ENCODE assay signal across 7 mouse cellular contexts in genomic region chr14:29721488-29722385, GRCm38 (mm10). TPM values are rescaled to one million over a fixed set of nuclear protein-coding genes. Genes with fewer than 3 reads are reported as not detected.
DNase-seq lines count a peak whose midpoint lies in the region; ATAC-seq lines count a peak whose summit lies in the region.

Gene Cacna2d3 (minus strand): TSS chr14:29721864.

- no peaks in the 10 kb centered on the region for H3K36me3 ChIP-seq in embryonic facial prominence, embryonic 15.5 days
- no peaks in the 10 kb centered on the region for H3K36me3 ChIP-seq in heart, embryonic 13.5 days
- no peaks in the 10 kb centered on the region for H3K36me3 ChIP-seq in kidney, embryonic 16.5 days (ENCODE audit: insufficient read depth, low read length)
- no peaks in the 10 kb centered on the region for H3K36me3 ChIP-seq in limb, embryonic 15.5 days

- H3K9me3 ChIP-seq in embryonic facial prominence, embryonic 15.5 days (replicated peaks) = no peaks in the 10 kb centered on the region
- H3K9me3 ChIP-seq in heart, embryonic 13.5 days = no peaks in the 10 kb centered on the region
- H3K9me3 ChIP-seq in kidney, embryonic 16.5 days (ENCODE audit: low read length) = no peaks in the 10 kb centered on the region
- no peaks in the 10 kb centered on the region for H3K9me3 ChIP-seq in limb, embryonic 15.5 days

- peak within 1 kb of the TSS; percentile 55 for H3K4me3 ChIP-seq in embryonic facial prominence, embryonic 15.5 days (replicated peaks)
- H3K4me3 ChIP-seq in heart, embryonic 13.5 days = peak within 1 kb of the TSS; percentile 76
- peak within 1 kb of the TSS; percentile 70 for H3K4me3 ChIP-seq in kidney, embryonic 16.5 days (ENCODE audit: low read length)
- H3K4me3 ChIP-seq in limb, embryonic 15.5 days = peak within 1 kb of the TSS; percentile 63

- peak within 1 kb of the TSS; percentile 78 for H3K27ac ChIP-seq in embryonic facial prominence, embryonic 15.5 days (replicated peaks)
- no peak within 1 kb of the TSS for H3K27ac ChIP-seq in heart, embryonic 13.5 days (replicated peaks)
- H3K27ac ChIP-seq in kidney, embryonic 16.5 days (ENCODE audit: low read length) = no peak within 1 kb of the TSS
- H3K27ac ChIP-seq in limb, embryonic 15.5 days = peak within 1 kb of the TSS; percentile 50

- peak within 1 kb of the TSS; percentile 62 for H3K9ac ChIP-seq in embryonic facial prominence, embryonic 15.5 days
- H3K9ac ChIP-seq in heart, embryonic 13.5 days = peak within 1 kb of the TSS; percentile 79
- H3K9ac ChIP-seq in kidney, embryonic 16.5 days (replicated peaks; ENCODE audit: low read length) = peak within 1 kb of the TSS; percentile 72
- peak within 1 kb of the TSS; percentile 57 for H3K9ac ChIP-seq in limb, embryonic 15.5 days

- peaks cover 35% of the 10 kb centered on the region for H3K4me1 ChIP-seq in embryonic facial prominence, embryonic 15.5 days
- H3K4me1 ChIP-seq in heart, embryonic 13.5 days = peaks cover 25% of the 10 kb centered on the region
- peaks cover 17% of the 10 kb centered on the region for H3K4me1 ChIP-seq in kidney, embryonic 16.5 days (ENCODE audit: insufficient read depth, low read length)
- H3K4me1 ChIP-seq in limb, embryonic 15.5 days = peaks cover 27% of the 10 kb centered on the region

- peak within 1 kb of the TSS; percentile 85 for H3K4me2 ChIP-seq in embryonic facial prominence, embryonic 15.5 days (replicated peaks)
- peak within 1 kb of the TSS; percentile 100 for H3K4me2 ChIP-seq in heart, embryonic 13.5 days
- peak within 1 kb of the TSS; percentile 100 for H3K4me2 ChIP-seq in kidney, embryonic 16.5 days (replicated peaks; ENCODE audit: low read depth, low read length)
- peak within 1 kb of the TSS; percentile 99 for H3K4me2 ChIP-seq in limb, embryonic 15.5 days

- peak; percentile 35 for DNase-seq in cerebellum, adult 11 months
- peak; percentile 59 for DNase-seq in neural tube, embryonic 10.5 days (ENCODE audit: extremely low spot score, low spot score)
- peak; percentile 52 for DNase-seq in urinary bladder, adult 2 months (ENCODE audit: low spot score)

- peaks cover 52% of the 10 kb centered on the region for H3K27me3 ChIP-seq in embryonic facial prominence, embryonic 15.5 days
- H3K27me3 ChIP-seq in heart, embryonic 13.5 days (replicated peaks) = peaks cover 94% of the 10 kb centered on the region
- H3K27me3 ChIP-seq in kidney, embryonic 16.5 days (ENCODE audit: insufficient read depth, low read length) = peaks cover 74% of the 10 kb centered on the region
- H3K27me3 ChIP-seq in limb, embryonic 15.5 days = peaks cover 81% of the 10 kb centered on the region

- WGBS in embryonic facial prominence, embryonic 15.5 days = under 1% methylated on average over 95 of the region's 109 CpGs
- under 1% methylated on average over 70 of the region's 109 CpGs for WGBS in heart, embryonic 13.5 days
- under 1% methylated on average over 52 of the region's 109 CpGs for WGBS in kidney, embryonic 16.5 days
- WGBS in limb, embryonic 15.5 days = under 1% methylated on average over 88 of the region's 109 CpGs

- ATAC-seq in embryonic facial prominence, embryonic 15.5 days (ENCODE audit: insufficient number of reproducible peaks, low FRiP score, low TSS enrichment, low read depth) = peak; percentile 82
- ATAC-seq in heart, embryonic 13.5 days (ENCODE audit: extremely low read depth, insufficient number of reproducible peaks, low FRiP score, low TSS enrichment) = peak; percentile 43; the same call in 1 of the 2 replicates
- peak; percentile 78 for ATAC-seq in kidney, embryonic 16.5 days (ENCODE audit: low FRiP score, low TSS enrichment)
- ATAC-seq in limb, embryonic 15.5 days (ENCODE audit: insufficient number of reproducible peaks, low FRiP score, low TSS enrichment, low read depth) = peak; percentile 60

RNA-seq across cellular contexts. Expression of gene Cacna2d3, which starts in this region (rescaled TPM):
- polyA plus RNA-seq in embryonic facial prominence, embryonic 15.5 days (2015; fragmentation: Nextera tagmentation; extraction: Ambion mirVana) = 37.5 and 41.0 TPM in 2 replicates
- 0.33 and 0.52 TPM in 2 replicates for polyA plus RNA-seq in heart, embryonic 13.5 days (2015; fragmentation: Nextera tagmentation; extraction: Ambion mirVana)
- 2.0 and 2.8 TPM in 2 replicates for polyA plus RNA-seq in kidney, embryonic 16.5 days (2015; fragmentation: Nextera tagmentation; extraction: Ambion mirVana)
- 6.5 and 7.2 TPM in 2 replicates for polyA plus RNA-seq in limb, embryonic 15.5 days (2015; fragmentation: Nextera tagmentation; extraction: Ambion mirVana)
- 4.0 and 4.8 TPM in 2 replicates for polyA plus RNA-seq in urinary bladder, adult 2 months (2012; rRNA removed)

Comparison
In these comparisons a context has a peak if more than half of its experiments do, and no peak if none do; other contexts are left out.
1. Peak in ATAC-seq, H3K4me3 ChIP-seq, H3K9ac ChIP-seq and H3K4me2 ChIP-seq in heart, embryonic 13.5 days; RNA of the gene not detected or under 1 TPM.
2. H3K27ac ChIP-seq: peak in embryonic facial prominence, embryonic 15.5 days (single experiment) and limb, embryonic 15.5 days (single experiment); none in heart, embryonic 13.5 days (single experiment) and kidney, embryonic 16.5 days (single experiment).
3. Peak in every context shown above with its lines, with median percentiles within 50 percentile points of each other: DNase-seq, ATAC-seq, H3K4me2 ChIP-seq, H3K4me3 ChIP-seq and H3K9ac ChIP-seq.